1 mouse cellular context compared by ENCODE assay signal in genomic region chr12:112599198-112599597, GRCm38 (mm10).
A peak's percentile ranks its signal among the peaks of the same experiment; 100 is the strongest.
TF ChIP-seq lines count a peak whose summit lies in the region.

No protein-coding gene starts in this region.

TF ChIP-seq in MEL, 35 proteins besides CTCF, POLR2A, EP300 and RAD21 (continued from another document):
- TF ChIP-seq E2F4 (IDR thresholded peaks at IDR 0.05; ENCODE audit: borderline replicate concordance, low read depth, low read length) (0 out of 2 replicates have a peak, but pooled peaks have one; percentile 49), ZC3H11A (IDR thresholded peaks at IDR 0.05; ENCODE audit: low read depth, low read length) (no peak; the same call in 1 of the 2 replicates), TBP (IDR thresholded peaks at IDR 0.05; ENCODE audit: low read depth, low read length) (peak; percentile 77; the same call in 1 of the 2 replicates), TAL1 (IDR thresholded peaks at IDR 0.05; ENCODE audit: low read length) (no peak), NRF1 (IDR thresholded peaks at IDR 0.05; ENCODE audit: insufficient read depth, low read depth, low read length, poor library complexity, severe bottlenecking) (no peak), SIN3A (IDR thresholded peaks at IDR 0.05; ENCODE audit: low read length) (peak; percentile 96), RCOR1 (IDR thresholded peaks at IDR 0.05; ENCODE audit: low read depth, low read length) (peak; percentile 99), POLR2AphosphoS2 (IDR thresholded peaks at IDR 0.05; ENCODE audit: low read length) (no peak; the same call in none of the 2 replicates), NELFE (IDR thresholded peaks at IDR 0.05; ENCODE audit: low read depth, low read length) (peak; percentile 63; the same call in 1 of the 2 replicates), POLR2AphosphoS5 (IDR thresholded peaks at IDR 0.05; ENCODE audit: borderline replicate concordance, low read depth, low read length) (no peak), MAFK (IDR thresholded peaks at IDR 0.05; ENCODE audit: borderline replicate concordance, low read depth, low read length) (peak; percentile 99), MXI1 (IDR thresholded peaks at IDR 0.05; ENCODE audit: low read depth, low read length) (peak; percentile 85), KAT2A (conservative IDR thresholded peaks at IDR 0.05; ENCODE audit: low read depth, low read length) (no peak; the same call in 1 of the 2 replicates), CHD2 (IDR thresholded peaks at IDR 0.05; ENCODE audit: low read length) (peak; percentile 89), BHLHE40 (IDR thresholded peaks at IDR 0.05; ENCODE audit: borderline replicate concordance, low read depth, low read length) (peak; percentile 86; the same call in 1 of the 2 replicates), GATA1 (IDR thresholded peaks at IDR 0.05; ENCODE audit: low read depth, low read length) (peak; percentile 99), HCFC1 (IDR thresholded peaks at IDR 0.05; ENCODE audit: low read depth, low read length) (peak; percentile 71), ZMIZ1 (IDR thresholded peaks at IDR 0.05; ENCODE audit: low read depth, low read length) (peak; percentile 84; the same call in 1 of the 2 replicates), ZNF384 (IDR thresholded peaks at IDR 0.05; ENCODE audit: low read depth, low read length) (peak; percentile 85), TCF12 (IDR thresholded peaks at IDR 0.05; ENCODE audit: low read depth, low read length) (peak; percentile 98), MYC (IDR thresholded peaks at IDR 0.05; ENCODE audit: low read depth, low read length) (peak; percentile 92), SMC3 (IDR thresholded peaks at IDR 0.05; ENCODE audit: low read depth, low read length) (no peak; the same call in 1 of the 2 replicates), MAX (IDR thresholded peaks at IDR 0.05; ENCODE audit: low read length) (peak; percentile 72), JUND (IDR thresholded peaks at IDR 0.05; ENCODE audit: low read depth, low read length) (peak; percentile 93), MEF2A (IDR thresholded peaks at IDR 0.05; ENCODE audit: extremely low read depth, insufficient replicate concordance, low read depth, low read length, poor library complexity, severe bottlenecking) (no peak), MYB (IDR thresholded peaks at IDR 0.05; ENCODE audit: low read depth, low read length) (peak; percentile 71), MAZ (IDR thresholded peaks at IDR 0.05; ENCODE audit: low read depth, low read length) (peak; percentile 100), UBTF (IDR thresholded peaks at IDR 0.05; ENCODE audit: borderline replicate concordance, insufficient read depth, low read depth, low read length) (peak; percentile 63; the same call in 1 of the 2 replicates), ZKSCAN1 (IDR thresholded peaks at IDR 0.05; ENCODE audit: low read depth, low read length) (peak; percentile 63; the same call in 1 of the 2 replicates), USF1 (IDR thresholded peaks at IDR 0.05; ENCODE audit: low read depth, low read length) (peak; percentile 35), ETS1 (IDR thresholded peaks at IDR 0.05; ENCODE audit: low read depth, low read length) (peak; percentile 98), GABPA (IDR thresholded peaks at IDR 0.05; ENCODE audit: low read depth, low read length) (peak; percentile 100), CHD1 (IDR thresholded peaks at IDR 0.05; ENCODE audit: low read depth, low read length) (no peak; the same call in none of the 2 replicates)
